Mouse (Mus musculus) erythroblast, embryonic 14.5 days (primary cell): Measurements from ENCODE around the gene Majin.

Experiments
- GATA1 ChIP-seq: IDR thresholded peaks from 2 replicates; pipeline ENCODE4 v1.6.1; 2012; ENCODE audit warnings: low read length, inconsistent platforms, mixed read lengths
- TAL1 ChIP-seq: IDR thresholded peaks from 3 replicates; pipeline ENCODE4 v1.6.1; 2012; ENCODE audit warnings: low read length, inconsistent platforms, mixed read lengths

GRCm38 (mm10) chr19:6267306-6268169, 83.3 kb downstream of the Majin start:
- TF ChIP-seq TAL1 (no peak), GATA1 (no peak)
